Mouse (Mus musculus) hindbrain, embryonic 16.5 days (tissue): Measurements from ENCODE around the gene Rabgap1l. TPM values are rescaled to one million over a fixed set of nuclear protein-coding genes. Genes with fewer than 3 reads are reported as not detected.

ENCODE experiments used
- ATAC-seq: fragments of 200-750 bp; cut with Nextera tagmentation; 2 replicates; pipeline ENCODE4 v1.8.0; 2017; ENCODE audit warnings: moderate TSS enrichment, moderate library complexity
- H3K27ac ChIP-seq: fragments of 300-500 bp; sonication (generic); 2 replicates; pipeline ENCODE4 v1.5.1; 2014; ENCODE audit warnings: low read depth, mild to moderate bottlenecking, control low read depth, low read length, moderate library complexity
- H3K27me3 ChIP-seq: fragments of 300-500 bp; sonication (generic); replicated peaks from 2 replicates; pipeline ENCODE4 v1.6.1; 2014; ENCODE audit warnings: low read length; ENCODE audit not compliant: control insufficient read depth, insufficient read depth
- H3K36me3 ChIP-seq: fragments of 300-500 bp; sonication (generic); 2 replicates; pipeline ENCODE4 v1.6.1; 2014; ENCODE audit warnings: mild to moderate bottlenecking, low read length, moderate library complexity, mixed read lengths; ENCODE audit not compliant: control insufficient read depth, insufficient read depth
- H3K4me1 ChIP-seq: fragments of 300-500 bp; sonication (generic); 2 replicates; pipeline ENCODE4 v1.6.1; 2014; ENCODE audit warnings: low read depth, low read length; ENCODE audit not compliant: control insufficient read depth, insufficient read depth
- H3K4me2 ChIP-seq: fragments of 300-500 bp; sonication (generic); 2 replicates; pipeline ENCODE4 v1.6.1; 2014; ENCODE audit warnings: mild to moderate bottlenecking, low read length, control low read depth, moderate library complexity
- H3K4me3 ChIP-seq: fragments of 300-500 bp; sonication (generic); 2 replicates; pipeline ENCODE4 v1.5.1; 2014; ENCODE audit warnings: mild to moderate bottlenecking, low read length, control low read depth, moderate library complexity
- H3K9ac ChIP-seq: fragments of 300-500 bp; sonication (generic); 2 replicates; pipeline ENCODE4 v1.6.1; 2014; ENCODE audit warnings: low read depth, mild to moderate bottlenecking, control low read depth, low read length, moderate library complexity
- H3K9me3 ChIP-seq: fragments of 300-500 bp; sonication (generic); 2 replicates; pipeline ENCODE4 v1.6.1; 2014; ENCODE audit warnings: mild to moderate bottlenecking, low read length, moderate library complexity; ENCODE audit not compliant: control insufficient read depth
- WGBS: fragments of 180-500 bp; shearing (Covaris S2); extraction: QIAGEN DNeasy Blood & Tissue Kit; methylation state at CpG from one replicate; pipeline ENCODE4 v1.1.7; 2014; 5-methylcytosine and 5-hydroxymethylcytosine counted together
- polyA plus RNA-seq: library from polyadenylated mRNA; unstranded; fragments of >200 nt; fragmentation: Nextera tagmentation; extraction: Ambion mirVana; gene quantifications from 2 replicates; pipeline ENCODE4 v1.2.1, GENCODE M21; 2015

Gene Rabgap1l
- polyA plus RNA-seq, 1 experiment from 2014 or later: 30.0 TPM

- Histone ChIP-seq H3K27me3 (no peaks in the 10 kb centered on the region), H3K4me1 (no peaks in the 10 kb centered on the region), H3K9ac (no peak overlapping the region), H3K9me3 (no peaks in the 10 kb centered on the region), H3K36me3 (no peaks in the 10 kb centered on the region), H3K27ac (no peak overlapping the region), H3K4me3 (no peak overlapping the region), H3K4me2 (no peak overlapping the region)
- ATAC-seq: no peak
Measured at GRCm38 (mm10) chr1:160755359-160755758, 37.7 kb downstream of the Rabgap1l start.

DNA sequence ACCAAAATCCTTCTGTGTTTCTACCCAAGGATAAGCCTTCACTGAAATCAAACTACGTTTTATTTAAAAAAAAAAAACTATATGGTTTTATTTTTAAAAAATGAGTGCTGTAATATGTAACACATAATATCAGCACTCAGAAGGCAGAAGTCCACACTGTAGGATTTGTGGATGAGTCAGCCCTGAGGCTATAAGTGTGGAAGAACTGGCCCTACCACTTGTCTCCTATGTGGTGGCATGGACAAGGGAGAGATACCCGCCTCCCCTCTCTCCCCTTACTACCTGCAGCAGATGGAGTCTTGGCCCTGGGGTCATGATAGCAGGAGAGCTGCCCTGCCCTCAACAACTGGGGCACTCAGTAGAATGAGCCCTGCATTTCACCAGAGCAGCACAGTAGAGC is 42.4 kb downstream of the Rabgap1l start:
- Histone ChIP-seq H3K27ac (no peak overlapping the region), H3K4me1 (no peaks in the 10 kb centered on the region), H3K36me3 (no peaks in the 10 kb centered on the region), H3K4me3 (no peak overlapping the region), H3K9me3 (no peaks in the 10 kb centered on the region), H3K4me2 (no peak overlapping the region), H3K27me3 (no peaks in the 10 kb centered on the region), H3K9ac (no peak overlapping the region)
- 81% methylated on average over 2 of the region's 2 CpGs for WGBS
- ATAC-seq: no peak

DNA sequence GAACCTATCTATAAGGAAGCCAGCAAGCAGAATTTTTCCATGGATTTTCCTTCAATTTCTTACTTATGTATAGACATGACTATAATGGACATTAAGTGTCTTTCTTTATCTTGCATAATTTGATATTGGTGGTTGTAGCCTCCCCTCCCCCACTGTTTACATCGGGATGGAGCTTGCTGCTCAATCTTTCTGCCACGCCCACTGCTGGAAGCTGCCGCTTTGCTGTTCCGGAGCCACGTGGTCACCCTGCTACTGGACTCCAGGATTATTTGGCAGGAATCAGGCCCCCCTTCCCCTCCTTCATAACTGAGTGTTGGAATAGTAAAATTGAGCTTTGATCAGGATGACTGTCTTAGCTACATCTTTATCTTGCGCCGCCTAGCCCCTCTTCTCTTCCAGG is 46.2 kb downstream of the Rabgap1l start:
- ATAC-seq: no peak
- WGBS: 37% methylated on average over 7 of the region's 7 CpGs

GRCm38 (mm10) chr1:160745238-160745930 is 47.6 kb downstream of the Rabgap1l start:
- H3K27me3 ChIP-seq: no peaks in the 10 kb centered on the region
- no peaks in the 10 kb centered on the region for H3K4me1 ChIP-seq
- H3K27ac ChIP-seq: no peak overlapping the region
- H3K9ac ChIP-seq: no peak overlapping the region
- WGBS: 88% methylated on average over 7 of the region's 7 CpGs
- no peak overlapping the region for H3K4me3 ChIP-seq
- ATAC-seq: no peak
- no peaks in the 10 kb centered on the region for H3K9me3 ChIP-seq
- H3K36me3 ChIP-seq: no peaks in the 10 kb centered on the region
- no peak overlapping the region for H3K4me2 ChIP-seq

More for the DNA sequence above, 46.2 kb downstream of the Rabgap1l start:
- no peak overlapping the region for H3K4me3 ChIP-seq
- no peaks in the 10 kb centered on the region for H3K27me3 ChIP-seq
- no peak overlapping the region for H3K4me2 ChIP-seq
- H3K36me3 ChIP-seq: no peaks in the 10 kb centered on the region
- H3K9ac ChIP-seq: no peak overlapping the region
- no peaks in the 10 kb centered on the region for H3K9me3 ChIP-seq
- no peaks in the 10 kb centered on the region for H3K4me1 ChIP-seq
- no peak overlapping the region for H3K27ac ChIP-seq

DNA sequence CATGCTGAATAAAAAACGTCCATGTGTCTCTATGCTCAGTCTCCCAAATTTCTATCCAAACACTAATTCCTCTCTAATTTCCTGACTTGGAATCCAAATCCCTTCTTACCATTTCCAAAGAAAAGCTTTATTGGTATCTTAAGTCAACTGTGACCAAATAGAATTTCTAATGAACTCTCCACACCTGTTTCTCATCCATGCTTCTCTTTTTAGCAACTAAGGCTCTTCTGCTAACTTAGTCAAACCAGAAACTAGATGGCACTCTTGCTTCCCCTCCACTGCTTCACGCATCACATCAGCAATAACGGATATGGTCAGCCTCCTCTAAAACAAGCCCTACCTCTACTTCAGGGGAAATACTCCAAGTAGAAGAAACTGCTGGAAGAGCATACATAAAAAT is 49.0 kb downstream of the Rabgap1l start:
- Histone ChIP-seq H3K36me3 (no peaks in the 10 kb centered on the region), H3K9me3 (no peaks in the 10 kb centered on the region), H3K9ac (no peak overlapping the region), H3K4me2 (no peak overlapping the region), H3K27me3 (no peaks in the 10 kb centered on the region), H3K27ac (no peak overlapping the region), H3K4me3 (no peak overlapping the region), H3K4me1 (no peaks in the 10 kb centered on the region)
- 58% methylated on average over 3 of the region's 3 CpGs for WGBS
- no peak for ATAC-seq

GRCm38 (mm10) chr1:160743229-160743628 is 49.8 kb downstream of the Rabgap1l start:
- no peak for ATAC-seq
- no peak overlapping the region for H3K4me2 ChIP-seq
- H3K9me3 ChIP-seq: no peaks in the 10 kb centered on the region
- 7% methylated on average over 2 of the region's 2 CpGs for WGBS
- no peak overlapping the region for H3K27ac ChIP-seq
- H3K36me3 ChIP-seq: no peaks in the 10 kb centered on the region
- H3K4me1 ChIP-seq: no peaks in the 10 kb centered on the region
- no peak overlapping the region for H3K9ac ChIP-seq
- H3K4me3 ChIP-seq: no peak overlapping the region
- no peaks in the 10 kb centered on the region for H3K27me3 ChIP-seq

- Histone ChIP-seq H3K4me3 (no peak overlapping the region), H3K36me3 (no peaks in the 10 kb centered on the region), H3K9me3 (no peaks in the 10 kb centered on the region), H3K27ac (no peak overlapping the region), H3K4me2 (no peak overlapping the region), H3K9ac (no peak overlapping the region), H3K4me1 (no peaks in the 10 kb centered on the region), H3K27me3 (no peaks in the 10 kb centered on the region)
- 74% methylated on average over 2 of the region's 2 CpGs for WGBS
- ATAC-seq: no peak
Measured at GRCm38 (mm10) chr1:160740650-160741049, 52.4 kb downstream of the Rabgap1l start.

- H3K27me3 ChIP-seq: no peaks in the 10 kb centered on the region
- H3K9me3 ChIP-seq: no peaks in the 10 kb centered on the region
- no peak overlapping the region for H3K27ac ChIP-seq
- ATAC-seq: no peak
- H3K4me2 ChIP-seq: no peak overlapping the region
- 89% methylated on average over 2 of the region's 2 CpGs for WGBS
- H3K36me3 ChIP-seq: no peaks in the 10 kb centered on the region
- H3K9ac ChIP-seq: no peak overlapping the region
- H3K4me1 ChIP-seq: no peaks in the 10 kb centered on the region
- H3K4me3 ChIP-seq: no peak overlapping the region
Measured at GRCm38 (mm10) chr1:160734743-160735142, 58.3 kb downstream of the Rabgap1l start.

- Histone ChIP-seq H3K4me3 (no peak overlapping the region), H3K27ac (no peak overlapping the region), H3K9me3 (no peaks in the 10 kb centered on the region), H3K36me3 (no peaks in the 10 kb centered on the region), H3K4me1 (no peaks in the 10 kb centered on the region), H3K9ac (no peak overlapping the region), H3K4me2 (no peak overlapping the region), H3K27me3 (no peaks in the 10 kb centered on the region)
- 80% methylated on average over 4 of the region's 4 CpGs for WGBS
- no peak for ATAC-seq
Measured at GRCm38 (mm10) chr1:160729944-160730343, 63.1 kb downstream of the Rabgap1l start.

DNA sequence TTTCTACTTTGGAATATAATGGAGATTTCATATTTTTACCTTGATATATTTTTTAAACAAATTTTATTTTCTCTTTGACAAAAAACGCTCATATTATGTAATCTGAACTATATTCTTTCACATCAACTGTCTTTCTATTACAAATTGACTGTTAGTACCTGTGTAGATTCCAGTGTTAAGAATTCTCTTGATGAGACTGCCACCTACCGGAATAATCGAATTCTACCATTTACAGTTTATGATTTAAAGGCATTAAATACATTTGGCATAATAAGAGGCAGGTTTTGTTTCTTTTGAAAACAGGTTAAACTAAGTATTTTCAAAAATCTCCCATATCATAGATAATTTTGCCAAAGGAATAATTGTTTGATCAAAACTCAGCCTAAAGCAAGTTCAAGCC is 75.3 kb downstream of the Rabgap1l start:
- 24% methylated on average over 3 of the region's 3 CpGs for WGBS
- H3K36me3 ChIP-seq: no peaks in the 10 kb centered on the region
- no peak overlapping the region for H3K4me2 ChIP-seq
- no peak overlapping the region for H3K27ac ChIP-seq
- H3K9me3 ChIP-seq: no peaks in the 10 kb centered on the region
- H3K27me3 ChIP-seq: no peaks in the 10 kb centered on the region
- no peak for ATAC-seq
- no peak overlapping the region for H3K9ac ChIP-seq
- no peaks in the 10 kb centered on the region for H3K4me1 ChIP-seq
- H3K4me3 ChIP-seq: no peak overlapping the region
